Mouse (Mus musculus): ENCODE data around the gene Ankrd33. TPM values are rescaled to one million over a fixed set of nuclear protein-coding genes. Genes with fewer than 3 reads are reported as not detected.

Gene Ankrd33
- polyA plus RNA-seq, 1 experiment from 2014 or later: not detected

DNA sequence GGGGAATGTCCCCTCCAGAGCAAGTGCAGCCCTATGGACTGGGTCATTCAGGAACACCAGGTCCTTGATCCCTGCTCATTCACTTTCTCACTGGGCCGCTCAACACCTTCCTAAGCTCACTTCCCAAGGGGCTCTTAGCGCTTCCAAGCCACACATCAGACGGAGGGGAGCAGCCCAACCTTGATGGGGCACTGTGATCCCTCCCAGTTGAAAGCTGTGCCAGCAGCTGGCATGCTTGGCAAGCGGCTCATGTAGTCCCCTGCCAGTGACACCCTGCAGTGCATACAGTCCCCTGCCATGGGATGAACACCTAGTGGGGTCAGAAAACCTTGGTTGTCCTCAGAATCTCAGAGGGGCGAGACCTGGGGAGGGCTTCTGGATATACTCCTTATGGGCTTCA, 41.5 kb upstream of the Ankrd33 start:
- ATAC-seq (replicated peaks; ENCODE audit: low FRiP score) (no peak), DNase-seq (ENCODE audit: low spot score) (no peak)
- Histone ChIP-seq H3K27ac (ENCODE audit: low read depth, low read length) (no peak overlapping the region), H3K9me3 (ENCODE audit: control insufficient read depth, low read length) (no peaks in the 10 kb centered on the region), H3K4me3 (ENCODE audit: low read depth, low read length) (no peak overlapping the region), H3K4me1 (replicated peaks; ENCODE audit: control insufficient read depth, insufficient read depth, low read length) (peaks cover 32% of the 10 kb centered on the region), H3K36me3 (ENCODE audit: control insufficient read depth, insufficient read depth, low read length) (no peaks in the 10 kb centered on the region; the same call in 1 of the 2 replicates), H3K4me2 (no peak overlapping the region), H3K9ac (ENCODE audit: low read depth, low read length) (no peak overlapping the region), H3K27me3 (replicated peaks; ENCODE audit: control insufficient read depth, insufficient read depth, low read length) (peaks cover 44% of the 10 kb centered on the region)
- WGBS: 84% methylated on average over 5 of the region's 5 CpGs

DNA sequence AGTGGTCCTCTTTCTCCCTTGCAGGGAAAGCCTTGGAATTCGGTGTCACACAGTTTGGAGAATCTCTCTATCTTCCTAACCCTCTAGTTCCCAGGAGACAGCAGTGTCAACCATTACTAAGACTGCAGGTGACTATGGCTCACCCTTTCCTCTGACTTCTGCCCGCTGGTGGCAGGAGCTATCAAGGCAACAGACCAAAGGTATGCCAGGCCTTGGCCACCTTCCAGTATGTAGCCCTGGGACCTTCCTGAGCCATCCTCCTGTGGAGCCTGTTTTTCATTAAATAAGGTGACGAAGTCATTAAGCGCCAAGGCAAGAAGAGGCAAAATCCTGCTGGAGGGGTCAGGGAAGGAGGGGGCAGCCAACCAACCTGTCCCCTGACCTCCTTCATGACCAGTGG, 40.4 kb upstream of the Ankrd33 start:
- no peak overlapping the region for H3K4me3 ChIP-seq (ENCODE audit: low read depth, low read length)
- DNase-seq (ENCODE audit: low spot score) (no peak), ATAC-seq (replicated peaks; ENCODE audit: low FRiP score) (no peak)
- H3K27ac ChIP-seq (ENCODE audit: low read depth, low read length): no peak overlapping the region
- WGBS: 78% methylated on average over 4 of the region's 4 CpGs
- no peaks in the 10 kb centered on the region for H3K9me3 ChIP-seq (ENCODE audit: control insufficient read depth, low read length)
- no peak overlapping the region for H3K9ac ChIP-seq (ENCODE audit: low read depth, low read length)
- peaks cover 52% of the 10 kb centered on the region for H3K27me3 ChIP-seq (replicated peaks; ENCODE audit: control insufficient read depth, insufficient read depth, low read length)
- H3K4me2 ChIP-seq: no peak overlapping the region
- peaks cover 23% of the 10 kb centered on the region for H3K4me1 ChIP-seq (replicated peaks; ENCODE audit: control insufficient read depth, insufficient read depth, low read length)
- H3K36me3 ChIP-seq (ENCODE audit: control insufficient read depth, insufficient read depth, low read length): no peaks in the 10 kb centered on the region; the same call in 1 of the 2 replicates

DNA sequence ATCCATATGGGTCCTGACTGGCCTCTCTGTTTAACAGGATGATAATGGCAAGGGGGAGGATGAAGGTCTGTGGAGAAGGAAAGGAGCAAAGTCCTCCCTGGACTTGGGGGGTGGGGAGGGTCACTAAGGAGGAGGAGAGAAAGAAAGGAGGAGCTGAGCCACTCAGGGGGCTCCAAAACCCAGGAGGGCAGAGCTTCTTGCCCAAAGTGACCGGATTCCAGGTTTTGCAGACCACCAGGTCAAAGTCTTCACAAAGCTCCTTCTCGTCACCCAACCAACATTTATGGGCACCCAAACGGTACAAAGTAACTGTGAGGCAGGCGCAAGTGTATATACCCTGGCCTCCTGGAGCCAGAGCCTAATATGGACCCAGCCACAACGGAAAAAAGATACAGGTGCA, 39.9 kb upstream of the Ankrd33 start:
- Histone ChIP-seq H3K4me2 (no peak overlapping the region), H3K27ac (ENCODE audit: low read depth, low read length) (no peak overlapping the region), H3K9me3 (ENCODE audit: control insufficient read depth, low read length) (no peaks in the 10 kb centered on the region), H3K36me3 (ENCODE audit: control insufficient read depth, insufficient read depth, low read length) (no peaks in the 10 kb centered on the region; the same call in 1 of the 2 replicates), H3K27me3 (replicated peaks; ENCODE audit: control insufficient read depth, insufficient read depth, low read length) (peaks cover 54% of the 10 kb centered on the region), H3K4me3 (ENCODE audit: low read depth, low read length) (no peak overlapping the region), H3K9ac (ENCODE audit: low read depth, low read length) (no peak overlapping the region), H3K4me1 (replicated peaks; ENCODE audit: control insufficient read depth, insufficient read depth, low read length) (peaks cover 19% of the 10 kb centered on the region)
- no peak for DNase-seq (ENCODE audit: low spot score)
- ATAC-seq (replicated peaks; ENCODE audit: low FRiP score): no peak
- WGBS: 53% methylated on average over 5 of the region's 5 CpGs

DNA sequence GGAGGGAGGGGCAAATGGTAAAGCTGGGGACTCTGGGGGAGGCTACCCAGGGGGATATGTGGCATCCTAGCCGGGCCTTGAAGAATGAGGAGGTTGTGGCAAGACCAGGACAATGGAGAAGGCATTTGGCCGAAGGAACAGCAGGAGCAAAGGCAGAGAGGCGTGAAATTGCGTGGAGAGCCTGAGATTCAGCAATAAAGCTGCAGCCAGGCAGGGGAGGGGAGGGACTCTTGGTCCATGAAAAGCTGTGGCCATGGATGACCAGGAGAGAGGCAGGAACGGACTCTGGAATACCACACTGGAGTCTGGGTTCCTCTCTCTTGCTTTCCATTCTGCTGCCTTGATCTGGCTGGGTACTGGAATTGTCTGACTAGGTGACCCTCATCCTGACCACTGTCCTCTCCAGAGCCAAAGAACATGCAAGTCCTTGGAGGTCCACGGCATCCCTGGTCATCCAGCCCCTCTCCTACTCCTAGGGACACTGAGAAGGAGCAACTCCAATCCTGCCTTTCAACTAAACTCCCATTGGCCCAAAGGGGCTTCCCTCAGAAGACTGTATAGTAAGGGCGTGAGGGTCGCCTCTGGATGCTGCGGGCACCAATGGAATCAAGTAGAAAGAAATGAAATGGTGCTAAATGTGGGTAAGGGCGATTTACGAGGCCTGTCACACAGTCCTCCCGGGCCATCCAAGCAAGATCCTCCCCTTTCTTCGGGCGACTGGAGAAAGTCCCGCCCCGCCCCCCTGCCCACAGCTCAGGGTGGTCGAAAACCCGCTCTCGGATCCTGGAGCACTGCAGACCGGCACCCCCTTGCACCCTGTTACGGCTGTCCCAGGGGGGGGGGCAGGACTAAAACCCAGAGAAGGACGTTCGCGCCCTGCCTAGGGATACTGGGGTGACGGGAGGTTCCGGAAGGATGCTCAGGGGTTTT, 39.2 kb upstream of the Ankrd33 start:
- H3K27ac ChIP-seq (ENCODE audit: low read depth, low read length): no peak overlapping the region
- 17% methylated on average over 26 of the region's 26 CpGs for WGBS
- ATAC-seq (replicated peaks; ENCODE audit: low FRiP score): no peak
- H3K36me3 ChIP-seq (ENCODE audit: control insufficient read depth, insufficient read depth, low read length): no peaks in the 10 kb centered on the region; the same call in 1 of the 2 replicates
- peak overlapping the region; percentile 63 for H3K4me2 ChIP-seq
- H3K27me3 ChIP-seq (replicated peaks; ENCODE audit: control insufficient read depth, insufficient read depth, low read length): peaks cover 58% of the 10 kb centered on the region
- peaks cover 17% of the 10 kb centered on the region for H3K4me1 ChIP-seq (replicated peaks; ENCODE audit: control insufficient read depth, insufficient read depth, low read length)
- H3K9ac ChIP-seq (ENCODE audit: low read depth, low read length): no peak overlapping the region
- peak overlapping the region; percentile 70; the same call in 1 of the 2 replicates for H3K4me3 ChIP-seq (ENCODE audit: low read depth, low read length)
- no peak for DNase-seq (ENCODE audit: low spot score)
- H3K9me3 ChIP-seq (ENCODE audit: control insufficient read depth, low read length): no peaks in the 10 kb centered on the region

DNA sequence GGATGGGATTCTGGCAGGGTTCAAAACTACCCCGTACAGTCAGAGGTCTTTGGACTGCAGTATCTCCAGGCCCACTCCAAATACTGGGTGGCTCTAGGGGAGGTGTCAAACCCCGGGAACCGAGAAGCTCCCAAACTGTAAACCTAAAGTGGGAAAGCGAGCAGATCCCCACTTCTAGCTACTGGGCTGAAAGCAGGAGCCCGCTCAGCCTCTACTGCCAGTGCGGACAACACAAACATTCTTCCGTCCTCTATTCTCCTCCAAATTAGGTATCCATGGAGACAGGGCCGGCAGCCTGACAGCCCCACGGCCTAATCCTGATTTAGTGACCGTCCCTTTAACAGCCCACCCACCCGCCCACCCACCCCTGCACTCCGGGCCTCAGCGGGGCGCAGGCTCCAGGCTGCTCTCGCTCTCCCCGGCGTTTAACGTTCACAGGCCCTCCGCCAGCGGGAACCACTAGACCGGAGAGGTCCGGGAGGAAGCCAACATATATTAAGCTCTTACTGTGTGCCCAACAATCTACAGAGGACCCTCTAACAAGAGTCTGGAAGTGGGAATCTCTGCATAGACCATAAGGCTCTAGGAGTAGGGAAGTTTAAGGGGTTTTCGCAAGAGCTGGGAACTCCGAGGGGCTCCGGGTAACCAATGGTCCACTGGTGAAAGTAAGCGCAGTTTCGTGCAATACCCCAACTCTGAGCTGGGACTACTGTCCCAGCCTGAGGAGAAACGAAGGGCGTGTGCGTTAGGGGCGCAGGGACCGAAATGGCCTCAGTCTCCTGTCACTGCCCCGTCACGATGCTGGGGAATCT, 38.3 kb upstream of the Ankrd33 start:
- peak overlapping the region; percentile 63 for H3K4me2 ChIP-seq
- no peak for ATAC-seq (replicated peaks; ENCODE audit: low FRiP score)
- H3K4me1 ChIP-seq (replicated peaks; ENCODE audit: control insufficient read depth, insufficient read depth, low read length): peaks cover 17% of the 10 kb centered on the region
- H3K36me3 ChIP-seq (ENCODE audit: control insufficient read depth, insufficient read depth, low read length): no peaks in the 10 kb centered on the region; the same call in 1 of the 2 replicates
- 3% methylated on average over 34 of the region's 34 CpGs for WGBS
- H3K4me3 ChIP-seq (ENCODE audit: low read depth, low read length): peak overlapping the region; percentile 70
- no peaks in the 10 kb centered on the region for H3K9me3 ChIP-seq (ENCODE audit: control insufficient read depth, low read length)
- peak; percentile 52 for DNase-seq (ENCODE audit: low spot score)
- peaks cover 58% of the 10 kb centered on the region for H3K27me3 ChIP-seq (replicated peaks; ENCODE audit: control insufficient read depth, insufficient read depth, low read length)
- peak overlapping the region; percentile 64 for H3K9ac ChIP-seq (ENCODE audit: low read depth, low read length)
- H3K27ac ChIP-seq (ENCODE audit: low read depth, low read length): no peak overlapping the region; the same call in 1 of the 2 replicates

DNA sequence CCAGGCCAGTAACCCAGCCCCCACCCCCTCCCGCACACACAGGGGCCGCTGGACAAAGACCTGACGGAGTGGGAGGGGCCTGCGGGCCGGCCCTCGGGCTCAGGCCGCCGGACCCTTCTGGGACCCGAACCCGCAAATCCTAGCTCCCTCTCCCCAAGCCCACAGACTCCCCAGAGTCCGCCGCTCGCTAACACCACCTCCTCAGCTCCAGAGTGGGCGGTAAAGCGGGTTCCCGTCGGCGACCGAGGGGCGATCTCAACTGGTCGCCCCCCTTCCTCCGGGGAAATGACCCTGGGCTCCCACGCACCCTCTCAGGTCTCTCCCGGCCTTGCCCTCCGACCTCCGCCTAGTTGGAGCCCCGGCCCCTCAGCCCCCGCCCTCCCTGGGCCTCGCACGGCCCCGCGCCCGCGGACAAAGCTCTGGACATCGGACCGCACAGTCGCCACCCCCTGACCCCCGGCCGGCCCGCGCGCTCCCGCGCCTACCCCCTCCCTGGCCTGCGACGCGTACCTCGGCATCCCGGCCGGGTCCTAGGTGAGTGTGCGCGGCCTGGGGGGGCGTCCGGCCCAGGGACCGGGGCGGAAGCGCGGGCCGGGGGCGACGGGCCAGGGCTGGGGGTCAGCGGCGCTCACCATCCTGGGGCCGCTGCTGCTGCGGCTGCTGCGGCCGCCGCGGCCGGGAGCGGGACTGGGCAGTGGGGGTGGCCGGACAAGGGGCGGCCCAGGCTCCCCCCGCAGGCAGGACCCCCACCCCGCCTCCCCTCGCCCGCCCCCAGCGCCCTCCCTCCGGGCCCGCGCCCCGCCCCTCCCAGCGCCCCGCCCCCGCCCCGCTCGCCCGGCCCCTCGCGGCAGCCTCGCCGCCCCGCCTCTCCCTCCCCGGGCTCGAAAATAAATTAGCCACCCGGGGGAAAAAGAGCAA, 37.5 kb upstream of the Ankrd33 start, which contains the start of gene Fignl2:
Gene Fignl2, minus strand, starts transcription at position 755 of the 918 bp plus-strand sequence.
- H3K9me3 ChIP-seq (ENCODE audit: control insufficient read depth, low read length): no peaks in the 10 kb centered on the region
- H3K27ac ChIP-seq (ENCODE audit: low read depth, low read length): peak within 1 kb of the TSS; percentile 86
- peak within 1 kb of the TSS; percentile 63 for H3K4me2 ChIP-seq
- H3K27me3 ChIP-seq (replicated peaks; ENCODE audit: control insufficient read depth, insufficient read depth, low read length): peaks cover 58% of the 10 kb centered on the region
- H3K9ac ChIP-seq (ENCODE audit: low read depth, low read length): peak within 1 kb of the TSS; percentile 64
- peak; percentile 56 for DNase-seq (ENCODE audit: low spot score)
- H3K36me3 ChIP-seq (ENCODE audit: control insufficient read depth, insufficient read depth, low read length): no peaks in the 10 kb centered on the region; the same call in 1 of the 2 replicates
- H3K4me3 ChIP-seq (ENCODE audit: low read depth, low read length): peak within 1 kb of the TSS; percentile 70
- peak; percentile 30 for ATAC-seq (replicated peaks; ENCODE audit: low FRiP score)
- H3K4me1 ChIP-seq (replicated peaks; ENCODE audit: control insufficient read depth, insufficient read depth, low read length): peaks cover 17% of the 10 kb centered on the region
- under 1% methylated on average over 70 of the region's 96 CpGs for WGBS

DNA sequence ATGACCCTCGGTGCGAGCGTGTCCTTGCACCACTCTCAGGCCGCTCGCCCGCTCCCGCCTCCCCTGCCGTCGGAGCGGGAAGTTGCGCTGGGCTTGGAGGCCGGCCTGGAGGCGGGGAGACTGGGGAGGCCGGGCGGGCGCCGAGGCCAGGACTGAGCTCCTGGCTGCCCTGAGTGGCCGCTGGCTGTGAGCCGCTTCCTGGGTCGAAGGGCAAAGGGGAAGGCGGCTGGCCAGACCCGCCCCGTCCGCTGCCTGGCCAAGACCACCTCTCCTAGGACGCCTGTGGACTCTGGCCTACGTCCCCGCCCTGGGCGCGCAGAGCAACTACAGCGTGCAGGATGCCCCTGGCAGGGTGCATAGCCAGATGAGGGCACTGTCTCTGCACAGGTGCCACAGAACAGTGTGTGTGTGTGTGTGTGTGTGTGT, 36.8 kb upstream of the Ankrd33 start:
- Histone ChIP-seq H3K4me3 (ENCODE audit: low read depth, low read length) (peak overlapping the region; percentile 70), H3K4me2 (peak overlapping the region; percentile 63), H3K27me3 (replicated peaks; ENCODE audit: control insufficient read depth, insufficient read depth, low read length) (peaks cover 58% of the 10 kb centered on the region), H3K27ac (ENCODE audit: low read depth, low read length) (peak overlapping the region; percentile 86), H3K36me3 (ENCODE audit: control insufficient read depth, insufficient read depth, low read length) (no peaks in the 10 kb centered on the region; the same call in 1 of the 2 replicates), H3K9ac (ENCODE audit: low read depth, low read length) (peak overlapping the region; percentile 64; the same call in 1 of the 2 replicates), H3K4me1 (replicated peaks; ENCODE audit: control insufficient read depth, insufficient read depth, low read length) (peaks cover 17% of the 10 kb centered on the region), H3K9me3 (ENCODE audit: control insufficient read depth, low read length) (no peaks in the 10 kb centered on the region)
- ATAC-seq (replicated peaks; ENCODE audit: low FRiP score) (peak; percentile 79), DNase-seq (ENCODE audit: low spot score) (peak; percentile 78)
- WGBS: 2% methylated on average over 27 of the region's 30 CpGs

Data from liver, embryonic 11.5 days (tissue).